Mouse (Mus musculus) fibroblast of lung, adult 2 months (primary cell): ENCODE results near the gene Dpyd.

ENCODE experiments used
- DNase-seq: peaks from one replicate; pipeline ENCODE4 v3.0.0-alpha.2; 2011; ENCODE audit warnings: low read depth

Gene Dpyd

DNA sequence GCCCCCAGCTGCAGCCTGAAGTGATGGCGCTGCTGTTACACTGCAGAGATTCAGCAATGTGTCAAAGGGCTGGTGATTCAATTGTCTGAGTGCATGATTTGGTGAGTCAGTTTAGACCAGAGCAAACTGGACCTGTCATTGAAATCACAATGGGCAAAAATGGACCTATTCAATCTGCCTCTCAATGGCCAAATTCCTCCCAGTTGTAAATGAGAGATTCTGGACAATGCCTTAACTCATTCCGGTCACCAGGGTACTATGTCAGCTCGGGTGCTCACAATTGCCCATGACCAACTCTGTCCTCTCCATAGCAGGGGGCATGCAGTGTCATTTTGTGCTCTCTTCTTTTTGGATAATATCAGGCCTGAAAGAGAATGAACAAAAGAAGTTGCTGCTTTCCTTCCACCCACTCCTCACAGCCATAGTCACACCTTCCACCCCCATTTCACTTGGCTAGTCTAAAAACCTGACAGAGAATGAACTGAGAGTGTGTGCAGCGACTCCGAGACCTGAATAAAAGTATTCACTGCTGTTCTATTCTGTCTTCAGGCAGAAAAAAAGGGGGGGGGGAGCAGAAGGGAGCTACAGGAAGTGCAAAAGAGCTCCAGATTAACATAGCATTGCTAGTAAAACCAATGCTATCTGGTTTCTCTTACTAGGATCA, 533.4 kb downstream of the Dpyd start:
- no peak for DNase-seq

DNA sequence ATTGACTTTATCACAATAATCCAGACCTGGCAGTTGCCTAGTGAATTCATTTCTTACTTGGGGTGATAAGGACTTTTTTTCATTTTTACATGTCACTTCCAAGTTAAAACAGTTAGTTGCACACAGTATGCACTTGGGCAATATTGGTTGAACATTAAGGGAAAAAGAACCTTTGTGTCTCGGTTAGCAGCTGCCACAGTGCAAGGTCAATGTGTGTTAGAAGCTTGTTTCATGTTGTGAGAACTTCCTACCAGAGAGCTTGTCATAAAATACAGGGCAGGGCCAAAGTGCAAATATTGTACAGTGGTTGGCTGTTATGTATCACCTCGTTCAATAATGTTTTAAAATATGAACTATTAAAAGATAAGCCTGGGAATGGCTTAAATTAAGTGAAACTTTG, 564.1 kb downstream of the Dpyd start:
- DNase-seq: no peak

DNA sequence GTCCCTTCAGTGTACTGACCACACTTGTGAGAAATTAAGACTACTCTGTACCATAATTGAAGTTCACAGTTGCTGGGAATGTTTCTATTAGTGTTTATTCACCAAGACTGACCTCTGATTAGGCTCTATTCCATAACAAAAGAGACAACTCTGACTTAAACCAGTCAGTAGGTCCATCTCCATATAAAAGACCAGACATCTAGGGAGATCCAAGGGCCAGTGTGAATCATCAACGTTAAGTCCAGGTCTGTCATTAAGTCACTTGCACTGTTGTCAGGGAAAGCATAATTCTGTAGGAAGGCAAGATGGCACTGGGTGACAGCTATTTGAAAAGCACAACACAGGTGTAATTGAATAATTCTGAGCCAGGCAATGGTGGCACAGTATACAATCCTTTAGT, 566.1 kb downstream of the Dpyd start:
- no peak for DNase-seq

DNA sequence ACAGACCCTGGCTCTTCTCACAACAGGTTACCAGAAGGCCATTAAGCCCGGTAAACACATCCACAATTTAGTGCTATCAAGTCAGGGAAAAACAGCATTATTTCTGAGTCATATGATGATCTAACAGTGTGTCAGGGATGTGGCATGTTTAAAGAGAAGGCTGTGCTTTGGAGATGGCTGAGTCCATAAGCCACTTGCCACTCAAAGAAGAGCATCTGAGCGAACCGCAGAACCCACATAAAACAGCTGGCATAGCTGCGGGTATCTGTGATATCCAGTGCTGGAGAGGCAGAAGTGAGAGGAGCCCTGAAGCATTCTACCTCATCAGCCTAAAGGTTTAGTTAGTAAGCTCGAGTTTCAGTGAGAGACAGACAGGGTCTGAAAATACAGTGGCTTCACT, 581.1 kb downstream of the Dpyd start:
- no peak for DNase-seq

DNA sequence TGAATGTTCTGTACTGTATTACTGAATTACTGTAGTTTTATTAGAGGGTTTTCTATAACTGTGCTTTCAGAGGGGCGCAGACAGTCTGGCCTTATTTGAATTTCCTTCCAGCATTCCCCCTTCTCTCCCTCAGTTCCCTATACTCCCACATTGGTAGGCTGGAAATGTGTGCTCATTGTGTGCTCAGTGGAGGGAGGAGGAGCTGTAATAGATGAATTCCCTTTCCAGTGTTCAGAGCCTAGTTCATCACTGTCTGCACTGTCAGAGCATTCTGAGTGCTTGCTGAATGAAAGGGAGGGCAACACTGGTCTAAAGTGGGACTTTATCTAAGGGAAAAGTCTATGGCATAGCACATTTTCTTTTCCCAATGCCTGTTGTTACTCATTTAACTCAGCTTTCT, 582.9 kb downstream of the Dpyd start:
- DNase-seq: no peak

DNA sequence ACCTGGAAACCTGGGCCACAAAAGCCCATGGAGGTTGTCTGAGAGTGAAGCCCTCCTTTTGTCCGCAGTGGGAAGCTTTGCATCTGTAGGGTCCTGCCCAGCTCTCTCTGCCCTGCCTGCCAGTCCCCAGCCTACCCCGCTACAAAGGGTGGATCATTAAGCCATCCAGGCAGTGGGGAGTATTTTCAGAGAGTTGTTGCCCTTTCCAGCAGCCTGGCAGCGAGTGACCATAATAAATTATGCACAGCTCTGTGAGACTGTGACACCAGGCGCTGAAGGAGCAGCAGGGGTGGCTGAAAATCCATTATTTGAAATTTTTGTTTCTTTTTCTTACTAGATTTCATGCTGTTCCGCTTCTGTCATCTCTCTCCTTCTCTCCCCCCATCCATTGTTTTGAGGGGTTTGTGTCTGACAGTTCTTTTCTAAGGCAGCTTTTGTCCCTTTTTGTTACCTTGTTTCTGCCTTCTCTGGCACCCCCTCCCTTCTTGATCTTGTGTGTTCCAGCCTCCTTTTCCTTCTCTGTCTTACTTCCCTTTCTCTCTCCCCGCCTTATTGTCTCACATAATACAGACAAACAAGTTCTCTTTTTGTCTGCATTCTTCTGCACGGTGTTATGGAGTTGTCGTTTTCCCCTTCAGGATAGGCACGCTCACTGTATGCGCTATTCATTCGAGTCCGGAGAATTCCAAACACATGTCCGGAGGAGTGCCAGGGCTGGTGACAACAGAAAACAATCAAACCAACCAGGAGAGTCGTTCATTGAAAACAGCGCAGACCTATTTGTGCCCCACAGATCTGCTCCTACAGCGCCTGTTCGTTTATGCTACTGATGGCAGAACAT, 592.9 kb downstream of the Dpyd start:
- no peak for DNase-seq

DNA sequence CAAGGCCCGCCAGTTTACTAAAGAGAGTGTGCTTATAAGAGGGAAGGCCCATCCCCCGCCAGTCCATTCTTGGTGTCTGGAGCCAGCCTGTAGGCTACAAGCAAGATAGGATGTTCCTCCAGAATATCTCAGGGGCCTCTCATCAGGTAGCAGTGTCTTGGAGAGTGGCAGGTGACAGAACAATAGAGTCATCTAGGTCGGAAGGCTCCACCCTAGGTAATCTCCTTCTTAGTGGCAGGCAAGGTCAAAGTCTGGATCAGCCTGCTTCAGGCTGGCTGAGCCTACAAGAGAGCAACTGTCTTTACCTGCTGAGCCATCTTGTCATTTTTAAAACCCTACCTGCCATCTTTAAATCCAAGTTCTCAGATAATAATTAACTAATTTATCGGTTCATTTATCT, 596.7 kb downstream of the Dpyd start:
- DNase-seq: no peak

DNA sequence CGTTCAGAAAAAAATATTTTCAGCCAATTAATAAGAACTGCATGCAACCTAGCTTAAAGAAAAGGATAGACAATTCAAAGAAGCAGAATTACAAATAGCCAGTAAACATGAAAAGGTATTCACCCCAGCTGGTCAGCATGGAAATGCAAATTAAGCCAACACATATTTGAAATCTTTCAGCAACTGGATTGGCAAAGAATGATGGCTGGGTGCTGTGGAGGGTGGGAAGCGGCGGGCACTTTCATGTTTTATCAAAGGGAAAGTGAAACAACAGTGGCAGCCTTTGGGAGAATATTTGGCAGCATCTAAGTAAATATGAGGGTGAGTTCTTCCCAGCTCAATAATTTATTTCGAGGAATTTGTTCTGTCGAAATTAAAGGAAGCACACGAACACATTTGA, 603.8 kb downstream of the Dpyd start:
- DNase-seq: no peak

DNA sequence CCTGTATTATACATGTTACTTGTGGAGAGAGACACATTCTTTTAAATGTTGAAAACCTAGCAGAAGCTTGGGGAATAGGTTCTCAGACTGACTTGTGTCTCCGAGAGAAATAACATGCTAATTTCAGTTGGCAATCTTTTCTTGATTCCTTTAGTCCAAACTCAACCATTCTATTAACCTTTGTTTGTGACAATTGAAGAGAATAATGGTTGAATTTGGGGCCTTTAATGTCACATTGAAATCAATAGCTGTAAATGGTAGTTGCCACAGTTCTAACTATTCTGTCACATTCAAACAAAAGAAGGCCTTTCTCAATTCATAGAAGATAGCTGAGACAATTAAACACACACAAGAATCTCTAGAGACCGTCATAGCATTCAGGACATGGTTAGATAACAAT, 606.2 kb downstream of the Dpyd start:
- no peak for DNase-seq

DNA sequence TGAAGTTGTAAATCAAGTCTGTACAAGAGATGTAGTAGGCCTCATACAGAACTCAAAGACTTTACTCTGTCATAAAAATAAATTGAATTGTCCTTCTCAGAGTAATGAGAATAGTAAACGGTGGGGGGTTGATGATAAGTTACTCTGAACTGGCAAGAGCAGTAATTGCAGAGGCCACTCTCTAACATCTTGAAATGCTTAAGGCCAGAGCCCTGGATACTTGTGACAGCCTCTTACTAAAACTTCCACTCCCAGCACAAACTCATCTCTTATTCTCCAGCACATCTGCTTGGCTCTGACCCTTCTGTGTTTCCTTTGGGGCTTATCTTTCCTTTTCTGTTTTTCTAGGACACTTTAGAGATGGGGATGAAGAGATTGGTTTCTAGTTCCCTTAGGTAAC, 606.7 kb downstream of the Dpyd start:
- DNase-seq: no peak

DNA sequence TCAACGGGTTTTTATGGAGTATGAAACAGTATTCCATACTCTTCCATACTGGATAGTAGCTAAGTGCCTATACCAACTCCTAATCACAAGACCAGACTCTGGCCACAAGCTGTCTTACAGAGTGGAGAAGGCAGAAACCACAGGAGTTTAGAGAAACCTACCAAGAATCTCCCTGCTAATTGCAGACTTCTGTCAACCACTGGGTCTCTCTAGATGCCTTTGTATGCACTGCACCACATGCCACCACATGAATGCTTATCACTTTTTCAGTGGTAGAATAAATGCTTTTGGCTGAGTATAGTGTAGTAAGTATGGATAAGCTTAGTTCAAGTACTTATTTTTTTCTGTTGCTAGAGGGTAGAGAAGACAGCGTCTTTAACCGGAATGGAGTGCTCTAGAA, 621.3 kb downstream of the Dpyd start:
- DNase-seq: no peak

DNA sequence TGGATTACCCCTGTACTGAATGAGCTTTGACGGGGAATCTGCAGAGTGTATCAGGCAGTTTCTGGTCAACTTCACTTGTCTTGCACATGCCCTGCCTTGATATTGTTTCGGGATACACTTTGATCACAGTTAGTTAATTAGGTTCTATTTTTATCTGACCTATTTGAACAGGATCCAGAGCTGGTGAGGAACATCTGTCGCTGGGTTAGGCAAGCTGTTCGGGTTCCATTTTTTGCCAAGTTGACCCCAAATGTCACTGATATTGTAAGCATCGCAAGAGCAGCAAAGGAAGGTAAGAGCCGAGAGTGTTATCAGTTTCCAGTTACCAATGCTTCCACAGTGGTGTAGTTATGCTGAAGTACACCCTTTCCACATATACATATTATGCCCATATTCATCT, 632.1 kb downstream of the Dpyd start:
- DNase-seq: no peak

DNA sequence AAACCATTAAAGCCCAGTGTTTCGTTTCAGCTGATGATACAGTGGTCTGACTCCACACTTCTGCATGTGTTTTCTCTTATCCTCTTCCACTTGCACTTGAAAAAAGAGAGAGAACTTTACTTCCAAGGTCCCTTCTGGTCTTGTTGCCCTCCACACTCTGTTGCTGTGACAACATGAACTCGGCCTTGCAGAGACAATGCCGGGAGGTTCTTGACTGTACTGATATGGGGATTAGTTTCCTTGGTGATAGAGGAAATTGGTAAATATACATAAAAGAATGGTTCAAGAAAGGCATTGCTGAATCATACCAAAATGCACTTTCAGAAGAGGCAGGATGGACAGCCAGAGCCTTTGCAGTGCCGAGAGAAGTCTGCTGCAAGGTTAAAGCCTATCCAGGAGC, 633.7 kb downstream of the Dpyd start:
- no peak for DNase-seq

DNA sequence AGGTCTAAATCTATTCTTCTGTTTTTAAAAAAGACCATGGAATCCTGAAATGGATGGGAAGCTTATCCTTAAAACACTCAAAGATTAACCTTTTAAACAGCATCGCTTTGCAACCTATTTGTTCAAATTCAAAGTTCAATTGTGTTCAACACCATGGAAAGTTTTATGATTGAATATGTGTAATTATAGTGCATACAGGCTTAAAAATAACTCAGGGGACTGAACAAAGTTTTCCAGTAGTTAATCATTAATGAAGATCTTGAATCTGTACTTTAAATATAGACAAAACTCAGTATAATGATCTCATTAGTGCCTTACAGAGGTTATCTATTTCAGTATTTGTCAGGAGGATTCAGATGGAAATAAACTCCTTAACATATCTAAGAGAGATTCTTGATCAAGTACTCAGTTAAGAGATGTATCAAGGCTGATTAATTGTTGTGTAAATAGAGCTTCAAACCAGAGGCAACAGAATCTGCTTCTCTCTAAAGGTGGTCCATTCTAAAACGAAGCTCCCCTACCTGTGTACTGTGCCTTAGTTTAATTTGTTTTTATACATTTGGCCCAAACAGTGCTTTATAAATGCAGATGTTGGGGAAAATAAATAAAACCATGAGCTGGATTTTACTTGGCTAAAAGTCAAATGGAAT, 659.0 kb downstream of the Dpyd start:
- DNase-seq: no peak

DNA sequence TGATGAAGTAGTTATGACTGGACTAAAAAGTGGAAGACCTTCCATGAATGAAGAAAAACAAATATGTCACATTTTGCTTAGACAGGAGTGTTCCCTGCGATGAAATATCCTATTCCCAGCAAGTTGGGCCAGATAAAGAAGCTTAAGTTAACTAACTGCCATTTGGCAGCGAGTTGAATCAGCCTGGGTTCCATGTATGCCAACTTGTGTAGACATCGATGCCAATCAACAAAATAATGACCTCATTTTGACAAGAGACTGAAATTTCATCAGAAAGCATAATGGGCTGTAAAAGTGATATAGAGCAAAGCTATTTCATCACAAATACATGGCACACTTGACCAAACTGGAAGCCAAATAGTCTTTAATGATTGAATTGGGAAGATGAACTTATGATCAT, 681.3 kb downstream of the Dpyd start:
- no peak for DNase-seq

DNA sequence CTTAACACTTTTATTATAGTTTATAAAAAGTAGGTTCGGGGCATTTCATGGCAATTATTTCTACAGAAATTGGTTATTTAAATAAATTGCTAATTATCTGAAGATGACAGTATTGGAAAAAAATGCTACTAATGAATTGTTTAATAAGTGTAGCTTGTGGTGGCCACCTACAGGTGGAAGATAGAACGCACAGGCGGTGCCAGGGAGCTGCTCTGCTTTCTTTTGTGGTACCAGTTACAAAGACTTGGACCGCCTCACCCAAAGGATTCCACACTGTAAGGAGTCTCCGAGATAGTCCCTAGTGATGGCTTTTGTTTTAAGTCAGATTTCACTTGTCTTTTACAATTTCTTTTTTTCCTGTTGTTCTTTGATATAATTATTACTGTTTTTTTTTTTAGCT, 694.6 kb downstream of the Dpyd start:
- DNase-seq: no peak

DNA sequence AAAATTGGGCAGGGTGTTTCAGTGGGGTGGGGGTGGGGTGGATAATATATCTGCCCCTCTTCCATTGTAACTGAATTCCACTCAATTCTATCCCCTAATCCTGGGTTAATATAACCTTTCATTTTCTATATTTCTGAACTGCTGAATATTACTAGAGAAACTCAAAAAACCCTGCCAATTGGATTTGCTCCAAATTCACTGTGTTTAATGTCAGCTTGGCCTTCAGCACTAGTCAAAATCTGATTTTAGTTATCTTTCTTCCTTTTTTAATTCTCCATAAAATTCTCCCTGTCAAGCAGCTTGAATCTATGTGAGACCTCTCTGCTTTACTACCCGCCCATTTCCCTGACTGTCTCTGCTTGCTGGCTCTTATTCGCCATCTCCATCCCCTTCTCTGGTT, 713.3 kb downstream of the Dpyd start:
- DNase-seq: no peak

DNA sequence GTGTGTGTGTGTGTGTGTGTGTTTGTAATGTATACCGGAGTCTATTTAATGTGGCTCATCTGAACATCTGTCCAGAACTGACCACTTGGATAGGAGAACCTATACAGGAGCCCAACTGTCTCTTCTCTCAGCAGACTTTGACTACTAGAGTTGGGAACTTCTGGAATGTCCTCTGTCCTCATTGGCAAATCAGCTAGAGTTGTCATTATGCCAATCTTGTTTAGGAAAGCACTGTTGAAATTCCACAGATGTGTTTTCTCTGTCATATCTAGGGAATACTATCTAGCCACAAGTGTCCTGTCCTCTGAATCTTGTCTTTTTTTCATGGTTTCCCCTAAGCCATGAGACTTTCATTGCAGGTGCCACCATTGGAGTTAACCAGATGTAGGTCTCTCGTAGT, 718.7 kb downstream of the Dpyd start:
- DNase-seq: no peak

DNA sequence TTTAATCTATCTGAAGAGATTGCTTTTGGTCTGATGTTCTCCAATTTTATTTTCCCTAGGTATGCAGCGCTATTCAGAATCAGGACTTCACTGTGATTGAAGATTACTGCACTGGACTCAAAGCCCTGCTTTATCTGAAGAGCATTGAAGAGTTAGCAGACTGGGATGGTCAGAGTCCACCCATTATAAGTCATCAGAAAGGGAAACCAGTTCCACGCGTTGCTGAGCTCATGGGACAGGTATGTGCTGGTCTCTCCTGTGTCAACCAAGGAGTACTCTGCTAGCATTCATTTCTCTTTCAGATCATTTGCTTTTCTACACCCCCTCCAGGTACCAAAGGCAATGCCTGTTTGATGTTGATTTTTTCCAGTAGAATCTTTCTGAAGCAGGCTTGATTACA, 752.8 kb downstream of the Dpyd start:
- DNase-seq: no peak

DNA sequence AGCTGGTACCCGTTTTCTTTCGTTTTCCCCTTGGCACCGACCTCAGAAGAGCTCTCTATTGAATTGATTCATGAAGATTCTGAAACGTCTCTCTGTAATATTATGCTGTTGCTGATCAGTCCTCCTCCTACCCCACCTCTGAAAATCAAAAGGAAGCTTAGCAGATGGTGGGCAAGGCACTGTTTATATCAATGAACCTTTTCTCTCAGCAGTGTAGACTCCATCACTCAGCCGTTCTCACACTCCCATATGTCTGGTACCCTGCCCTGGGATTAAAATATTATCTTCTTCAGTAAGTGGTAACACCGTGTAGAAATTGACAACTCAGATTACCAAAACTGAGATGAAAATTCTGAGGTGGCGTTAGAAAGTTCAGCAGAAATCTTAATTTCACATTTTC, 767.1 kb downstream of the Dpyd start:
- no peak for DNase-seq

DNA sequence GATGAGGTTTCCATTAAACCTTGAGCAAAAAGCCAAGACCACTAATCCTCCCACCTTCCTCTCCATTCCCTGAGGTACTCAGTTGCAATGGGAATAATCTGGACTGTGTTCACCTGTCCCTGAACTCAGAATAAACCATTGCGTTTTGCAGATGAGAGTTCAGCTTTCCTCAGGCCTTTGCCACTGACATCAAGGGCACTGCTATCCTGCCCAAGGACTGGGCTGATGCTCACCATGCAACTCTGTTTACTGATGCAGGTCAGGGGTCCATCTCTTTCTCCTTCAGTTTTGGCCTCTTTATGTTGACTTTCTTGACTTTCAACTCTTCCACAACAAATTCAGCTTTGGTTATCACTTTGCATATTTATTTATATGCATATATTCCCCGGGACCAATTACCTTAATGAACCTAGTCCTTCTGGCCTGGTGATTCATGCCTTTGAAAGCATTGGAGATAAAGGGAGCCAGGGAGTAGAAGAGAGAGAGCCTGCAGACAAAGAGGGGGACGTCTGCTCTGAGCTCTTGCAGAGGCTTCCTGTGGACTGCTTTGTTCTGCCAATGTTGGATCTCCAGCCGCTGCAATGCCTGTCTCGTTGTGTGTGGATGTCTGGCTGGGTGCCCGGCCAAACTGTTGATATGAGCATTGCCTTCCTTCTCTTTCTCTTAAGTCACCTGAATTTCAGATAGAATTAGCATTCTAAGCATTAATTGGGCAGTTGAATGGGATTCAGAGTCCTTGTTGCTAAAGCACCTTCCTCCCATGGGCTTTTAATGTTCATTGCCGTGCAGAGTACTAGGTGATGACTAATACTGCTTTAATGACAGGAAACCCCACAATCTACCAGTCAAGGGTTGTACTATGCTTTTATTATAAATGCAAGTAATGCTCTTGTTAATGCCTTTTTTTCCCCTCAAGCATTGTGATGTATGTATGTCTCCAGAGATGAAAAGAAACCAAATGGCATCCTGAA, 771.7 kb downstream of the Dpyd start:
- no peak for DNase-seq
